Mouse (Mus musculus) v-Abl transformed pro-B cells (cell line): ENCODE measurements at regions not wholly inside any gene's neighbourhood (a gene's known extent, or its start where the extent isn't known, plus 50 kb on each side); places are given as distances from the start of the nearest gene placed in this dataset.
"Not testable (repeated sequence)": the region's sequence is repeated elsewhere in the genome, so short reads cannot be mapped to it uniquely, and the experiment has no call there.

Source experiments
- in situ Hi-C, 2 experiments: fragments of 400-800 bp; cut with MboI; formaldehyde crosslinking; loops; one replicate each; pipeline ENCODE4 v1.15.1; 2025; ENCODE audit not compliant: unreplicated experiment in 2 of 2

DNA sequence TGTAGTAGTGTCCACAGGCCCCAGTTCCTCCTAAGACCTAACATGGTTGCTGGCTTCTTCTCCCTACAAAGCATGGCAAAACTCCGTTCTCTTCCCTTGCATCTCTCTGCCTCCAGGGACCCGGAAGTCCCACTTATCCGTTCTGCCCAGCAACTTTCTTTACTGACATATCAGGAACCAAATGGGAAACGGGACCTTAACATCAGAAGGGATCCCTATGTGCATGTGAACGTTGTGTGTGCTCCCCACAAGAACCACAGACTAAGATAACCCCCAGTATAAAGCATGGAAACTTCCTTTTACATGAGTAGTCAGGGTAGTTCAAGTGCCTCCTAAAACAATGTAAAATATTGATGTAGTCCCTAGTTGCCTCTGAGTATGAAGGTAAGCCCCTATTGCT lies 61.6 kb downstream of the Zxdb start:
- in situ Hi-C loops, result no loop called here

- in situ Hi-C loops, result no loop called here
Measured at GRCm38 (mm10) chrX:94788331-94788920, 64.1 kb downstream of the Zxdb start.

- in situ Hi-C loops, result not testable (repeated sequence)
Measured at GRCm38 (mm10) chrX:94796845-94797244, 72.5 kb downstream of the Zxdb start.

DNA sequence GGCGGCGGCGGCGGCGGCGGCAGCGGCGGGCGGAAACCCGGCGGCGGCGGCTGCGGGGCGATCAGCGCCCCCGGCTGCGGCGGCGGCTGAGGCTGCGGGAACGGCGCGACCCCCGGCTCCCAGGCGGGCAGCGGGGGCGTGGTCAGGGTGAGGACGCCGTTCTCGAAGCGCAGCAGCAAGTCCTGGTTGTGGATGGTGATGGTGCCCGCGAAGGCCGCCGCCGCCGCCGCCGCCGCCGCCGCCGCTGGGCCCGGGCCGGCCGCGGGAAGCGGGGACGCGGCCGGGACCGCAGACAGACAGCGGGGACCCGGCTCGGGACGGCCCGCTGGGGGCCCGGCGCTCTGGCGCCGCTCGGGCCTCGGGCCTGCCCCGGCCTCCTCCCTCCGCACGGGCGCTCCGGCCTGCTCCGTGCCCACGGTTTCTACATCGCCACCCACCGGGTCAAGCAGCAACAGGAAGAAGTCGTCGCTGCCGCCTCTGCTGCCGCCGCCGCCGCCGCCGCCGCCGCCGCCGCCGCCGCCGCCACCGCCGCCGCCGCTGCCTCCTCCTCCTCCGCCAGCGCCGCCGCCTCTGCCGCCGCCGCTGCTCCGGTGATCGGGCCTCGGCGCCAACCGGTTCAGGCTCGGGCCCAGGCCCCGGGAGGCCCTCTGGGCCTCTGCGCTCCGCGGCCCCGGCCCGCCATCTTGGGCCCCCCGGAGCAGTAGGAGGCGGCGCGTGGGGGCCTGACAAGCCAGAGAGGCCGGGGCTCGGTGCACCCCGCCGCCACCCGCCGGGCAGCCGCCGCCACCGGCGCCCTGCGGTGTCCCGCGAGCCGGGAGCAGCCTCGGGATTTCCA lies 73.2 kb downstream of the Zxdb start:
- in situ Hi-C loops, result not testable (repeated sequence)

DNA sequence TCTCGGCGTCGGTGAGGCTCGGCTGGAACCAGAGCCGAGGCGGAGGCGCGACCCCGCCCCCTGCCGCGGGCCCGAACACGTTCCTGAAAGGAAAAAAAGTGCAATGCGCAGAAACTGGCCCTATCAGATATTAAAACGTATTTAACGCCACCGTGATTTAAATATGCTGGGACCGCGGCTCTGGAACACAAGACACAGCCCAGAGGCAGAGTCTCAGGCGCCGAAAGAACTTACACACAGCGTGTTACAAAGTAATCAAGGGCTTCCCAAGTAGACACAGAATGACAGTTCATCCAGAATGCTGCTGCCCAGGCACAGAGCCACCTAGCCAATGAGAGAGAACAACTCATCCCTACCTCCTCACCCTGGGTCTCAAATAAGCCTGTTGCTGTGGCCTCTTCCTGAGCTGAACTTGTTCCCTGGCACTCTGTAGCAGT lies 73.8 kb downstream of the Zxdb start:
- in situ Hi-C loops, result not testable (repeated sequence)

DNA sequence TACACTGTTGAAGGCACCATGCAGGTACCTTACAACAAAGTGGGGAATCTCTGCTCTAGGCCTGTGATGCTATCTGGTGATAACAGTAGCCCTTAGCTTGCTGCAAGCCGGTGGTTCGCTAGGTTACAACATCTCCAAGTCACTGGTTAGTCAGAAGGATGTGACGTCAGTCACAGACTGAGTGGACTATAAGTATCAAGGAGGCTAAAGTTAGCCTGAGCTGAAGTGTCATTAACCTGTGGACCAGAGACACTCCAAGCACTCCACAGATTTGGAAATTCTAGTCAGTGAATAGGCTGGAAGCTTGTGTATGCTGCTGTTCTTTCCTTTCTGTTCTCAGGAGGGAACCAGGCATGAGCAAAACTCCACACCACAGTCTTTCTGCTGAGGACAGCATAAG lies 88.4 kb downstream of the Zxdb start:
- in situ Hi-C loops, result not testable (repeated sequence)

GRCm38 (mm10) chrX:94827524-94827923 lies 103.2 kb downstream of the Zxdb start:
- in situ Hi-C loops, result not testable (repeated sequence)

DNA sequence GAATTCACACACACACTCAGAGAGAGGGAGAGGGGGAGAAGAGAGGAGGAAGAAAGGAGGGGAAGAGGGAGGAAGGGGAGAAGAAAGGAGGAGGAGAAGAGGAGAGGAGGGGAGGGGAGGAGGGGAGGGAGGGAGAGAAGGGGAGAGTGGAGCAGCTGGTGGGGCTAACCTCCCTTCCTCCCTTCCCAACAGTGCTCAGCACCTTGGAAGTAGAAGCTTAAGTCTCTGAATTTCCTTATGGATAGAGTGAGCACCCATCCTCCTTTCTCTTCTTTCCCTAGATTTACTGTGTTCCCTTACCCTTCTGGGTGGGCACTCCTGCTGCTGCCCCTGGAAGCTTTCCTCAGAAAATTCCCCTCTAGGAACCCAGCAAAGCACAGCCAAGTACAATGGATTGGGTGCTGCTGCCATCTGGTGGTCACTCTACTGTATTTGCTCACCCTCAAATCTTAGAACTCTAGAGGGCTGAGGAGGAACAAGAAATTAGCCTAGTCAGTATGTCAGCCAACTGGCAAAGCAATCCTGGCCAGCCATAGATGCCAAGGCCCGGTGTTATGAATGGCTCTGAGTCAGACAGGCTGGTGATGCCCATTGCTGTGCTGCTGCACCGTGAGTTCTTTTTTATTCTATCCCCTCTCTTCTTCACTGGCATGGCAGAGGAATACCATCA lies 119.9 kb downstream of the Zxdb start:
- in situ Hi-C loops, result not testable (repeated sequence)

DNA sequence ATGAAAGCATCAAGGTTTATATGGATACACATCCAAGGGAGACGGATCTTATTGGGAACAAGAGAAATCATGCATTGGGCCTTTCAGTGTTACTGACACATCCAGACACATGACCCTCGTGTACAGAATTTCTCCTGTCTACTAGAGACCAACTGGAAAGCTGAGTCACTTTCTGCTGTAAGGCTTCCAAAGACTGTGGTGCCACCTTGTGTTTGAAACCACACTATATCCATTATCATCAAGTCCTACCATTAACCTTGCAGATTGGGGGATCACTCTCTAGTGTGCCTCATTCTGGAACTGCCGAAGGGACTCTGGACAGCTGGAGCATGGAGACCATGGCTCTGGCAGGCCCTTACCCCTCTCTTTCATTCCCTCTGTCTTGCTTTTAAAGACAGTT lies 125.2 kb downstream of the Zxdb start:
- in situ Hi-C loops, result not testable (repeated sequence)

- in situ Hi-C loops, result no loop called here
Measured at GRCm38 (mm10) chrX:94857501-94857900, 133.1 kb downstream of the Zxdb start.

DNA sequence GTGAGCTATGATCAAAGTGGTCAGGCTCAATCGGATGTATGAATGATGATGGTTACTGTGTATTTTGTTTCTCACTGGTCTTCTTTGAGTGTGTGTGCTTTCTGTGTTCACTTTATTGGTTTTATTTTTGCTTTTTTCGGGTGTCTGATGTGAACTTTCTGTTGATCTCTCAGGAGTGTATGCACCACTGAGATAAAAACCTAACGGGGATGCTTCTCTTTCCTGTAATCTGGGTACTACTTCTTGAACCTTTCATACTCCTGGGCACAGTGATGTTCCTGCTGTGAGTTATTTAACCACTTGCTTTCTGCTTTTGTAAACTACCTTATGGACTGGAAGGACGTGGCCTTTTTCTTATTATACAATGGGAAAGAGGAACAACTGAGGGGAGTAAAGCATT lies 133.6 kb downstream of the Zxdb start:
- in situ Hi-C loops, result no loop called here

DNA sequence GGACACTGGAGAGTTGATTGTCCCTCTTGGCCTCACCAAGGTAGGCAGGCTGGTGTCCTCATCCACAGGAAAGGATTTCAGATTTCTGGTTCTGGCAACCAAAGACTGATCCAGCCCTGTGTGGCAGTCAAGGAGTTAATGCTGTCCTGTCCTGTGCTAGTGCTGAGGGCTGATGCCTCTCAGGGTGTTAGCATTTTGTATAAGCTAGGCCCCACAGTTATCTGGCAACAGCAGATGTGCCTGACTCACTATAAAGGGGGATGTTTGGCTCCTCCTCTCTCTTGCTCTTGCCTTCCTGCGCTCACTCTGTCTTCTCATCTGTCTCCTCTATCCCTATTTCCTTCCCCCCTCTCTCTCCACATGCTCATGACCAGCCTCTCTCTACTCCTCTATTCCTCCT lies 138.8 kb downstream of the Zxdb start:
- in situ Hi-C loops, result loop anchor here in 1 of 2 experiments (10.0 kb wide), 1 partner anchor 872 kb away; no protein-coding TSS in a partner anchor

- in situ Hi-C loops, result loop anchor here in 1 of 2 experiments (5.0 to 10.0 kb wide), 2 partner anchors 141 to 869 kb away; no protein-coding TSS in a partner anchor
Measured at GRCm38 (mm10) chrX:94865531-94866502, 141.4 kb downstream of the Zxdb start.

- in situ Hi-C loops, result not testable (repeated sequence)
Measured at GRCm38 (mm10) chrX:94883547-94883946, 142.9 kb downstream of the Spin4 start.
